Mouse (Mus musculus): ENCODE measurements around the gene S100pbp. TPM values are rescaled to one million over a fixed set of nuclear protein-coding genes. Genes with fewer than 3 reads are reported as not detected.

S100pbp gene
- total RNA-seq, 1 experiment from 2014 or later = 44.8 TPM

DNA sequence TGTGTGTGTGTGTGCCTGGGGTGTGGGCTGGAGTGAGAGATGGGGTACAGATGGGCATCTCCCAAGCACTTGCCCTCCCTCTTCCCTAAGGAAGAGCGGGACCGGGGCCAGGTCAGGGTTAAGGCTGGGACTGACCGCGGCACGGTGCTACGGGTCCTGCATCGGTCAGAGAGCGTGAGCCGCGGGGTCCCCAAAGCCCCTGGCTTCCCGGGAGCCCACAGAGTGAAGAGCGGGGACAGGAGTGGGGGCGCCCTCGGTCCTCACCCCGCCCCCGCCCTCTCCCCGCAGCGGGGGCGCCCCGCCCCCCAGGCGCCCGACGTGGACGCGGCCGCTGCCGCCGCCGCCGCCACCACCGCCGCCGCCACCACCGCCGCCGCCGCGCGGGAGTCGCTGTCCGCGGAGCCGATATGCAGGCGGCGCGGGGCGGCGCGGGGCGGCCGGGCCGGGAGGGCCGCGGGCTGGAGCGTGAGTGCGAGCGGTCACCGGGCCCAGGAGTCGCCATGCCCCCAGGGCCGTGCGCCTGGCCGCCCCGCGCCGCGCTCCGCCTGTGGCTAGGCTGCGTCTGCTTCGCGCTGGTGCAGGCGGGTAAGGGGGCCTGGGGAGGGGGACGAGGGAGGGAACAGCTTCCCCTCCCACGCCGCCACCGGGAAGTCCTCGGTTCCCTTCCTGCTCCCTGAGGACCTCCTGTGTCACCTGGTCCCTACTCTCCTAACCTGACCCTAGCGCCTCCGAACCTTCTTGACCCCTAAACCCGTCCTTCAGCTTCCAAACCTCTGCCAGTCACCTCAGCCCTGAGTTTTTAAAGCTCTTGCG is 52.7 kb downstream of the S100pbp start, which contains the start of gene Fndc5:
TSS of gene Fndc5 (plus strand) at position 421 of the 813 bp plus-strand sequence.
- ATAC-seq (ENCODE audit: extremely low read depth, insufficient number of reproducible peaks, low FRiP score, poor library complexity, severe bottlenecking) = no peak

GRCm38 (mm10) chr4:129136189-129136578 is 53.3 kb downstream of the S100pbp start:
- no peak for ATAC-seq (ENCODE audit: extremely low read depth, insufficient number of reproducible peaks, low FRiP score, poor library complexity, severe bottlenecking)

DNA sequence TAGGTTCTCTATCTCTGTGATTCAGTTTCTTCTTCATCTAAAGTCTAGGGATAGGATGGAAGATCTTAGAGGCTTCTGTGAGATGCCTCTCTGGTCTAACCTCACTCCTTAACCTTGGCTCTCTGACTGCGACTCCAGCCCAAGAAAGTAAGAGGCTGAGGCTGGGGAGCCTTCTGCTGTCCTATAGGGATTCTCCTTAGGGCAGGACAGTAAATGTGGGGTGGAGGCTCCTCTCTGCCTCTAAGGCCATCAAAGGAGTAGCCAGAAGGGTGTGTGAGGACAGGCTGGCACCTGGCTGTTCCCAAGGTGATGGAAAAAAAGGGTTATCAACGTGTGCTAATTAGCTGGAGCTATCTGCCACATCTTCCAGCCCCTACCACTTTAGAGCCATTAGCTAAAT is 53.9 kb downstream of the S100pbp start:
- no peak for ATAC-seq (ENCODE audit: extremely low read depth, insufficient number of reproducible peaks, low FRiP score, poor library complexity, severe bottlenecking)

GRCm38 (mm10) chr4:129134799-129135585 is 54.5 kb downstream of the S100pbp start:
- ATAC-seq (ENCODE audit: extremely low read depth, insufficient number of reproducible peaks, low FRiP score, poor library complexity, severe bottlenecking) = no peak

- ATAC-seq (ENCODE audit: extremely low read depth, insufficient number of reproducible peaks, low FRiP score, poor library complexity, severe bottlenecking) = peak; percentile 40
Observed at GRCm38 (mm10) chr4:129130755-129131303, 58.7 kb downstream of the S100pbp start.

GRCm38 (mm10) chr4:129130149-129130548 is 59.4 kb downstream of the S100pbp start:
- ATAC-seq (ENCODE audit: extremely low read depth, insufficient number of reproducible peaks, low FRiP score, poor library complexity, severe bottlenecking) = peak; percentile 30; the same call in 1 of the 2 replicates

DNA sequence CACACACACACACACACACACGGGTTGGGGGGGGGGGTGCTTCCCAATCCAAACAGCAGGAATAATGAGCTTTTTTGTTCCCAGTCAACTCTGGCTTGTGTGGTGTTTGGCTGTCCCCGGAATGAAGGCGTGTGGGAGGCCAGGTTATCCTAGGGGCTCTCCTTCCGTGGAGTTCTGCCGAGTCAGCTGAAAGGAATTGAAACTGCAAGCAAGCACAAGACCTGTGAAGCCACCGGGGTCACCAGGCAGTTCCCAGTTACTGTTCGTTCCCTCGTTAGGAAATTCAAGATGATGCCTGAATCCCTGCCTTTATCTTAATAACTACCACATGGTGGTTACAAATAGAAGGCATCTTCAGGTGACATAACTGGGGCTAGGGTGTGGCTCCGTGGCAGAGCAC is 60.1 kb downstream of the S100pbp start:
- ATAC-seq (ENCODE audit: extremely low read depth, insufficient number of reproducible peaks, low FRiP score, poor library complexity, severe bottlenecking) = no peak

DNA sequence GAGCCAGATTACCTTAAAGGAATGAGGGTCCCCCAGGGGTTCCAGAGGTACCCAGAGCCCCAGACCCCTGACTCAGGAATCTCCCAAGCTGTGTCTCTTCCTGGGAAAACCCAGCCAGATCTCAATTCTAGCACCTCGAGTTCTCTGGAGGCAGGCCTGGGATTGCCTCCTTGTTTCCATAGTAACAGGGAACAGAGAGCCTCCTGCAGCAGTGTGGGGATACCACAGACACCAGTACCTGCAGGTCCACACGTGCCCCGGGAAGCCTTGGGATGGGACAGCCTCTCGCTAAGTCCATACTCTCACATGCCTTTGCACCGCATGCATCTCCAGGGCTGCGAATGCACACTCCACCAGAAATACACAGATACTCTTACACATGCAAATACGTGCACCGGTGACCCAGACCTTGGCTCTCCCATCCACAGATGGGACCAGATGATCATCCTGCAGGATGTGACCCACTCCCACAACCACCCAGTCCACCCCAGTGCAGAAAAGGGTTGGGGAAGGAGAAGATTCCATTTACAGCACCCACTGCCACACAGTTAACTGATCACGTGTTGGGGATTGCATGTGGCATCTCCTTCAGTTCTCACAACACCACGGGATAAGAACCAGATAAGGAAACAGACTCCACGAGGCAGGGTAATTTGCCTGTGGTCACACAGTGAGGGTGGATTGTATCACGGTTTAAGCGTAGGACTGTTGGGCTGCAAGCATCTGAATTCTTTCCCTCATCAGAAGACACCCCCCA is 60.8 kb downstream of the S100pbp start:
- no peak for ATAC-seq (ENCODE audit: extremely low read depth, insufficient number of reproducible peaks, low FRiP score, poor library complexity, severe bottlenecking)

DNA sequence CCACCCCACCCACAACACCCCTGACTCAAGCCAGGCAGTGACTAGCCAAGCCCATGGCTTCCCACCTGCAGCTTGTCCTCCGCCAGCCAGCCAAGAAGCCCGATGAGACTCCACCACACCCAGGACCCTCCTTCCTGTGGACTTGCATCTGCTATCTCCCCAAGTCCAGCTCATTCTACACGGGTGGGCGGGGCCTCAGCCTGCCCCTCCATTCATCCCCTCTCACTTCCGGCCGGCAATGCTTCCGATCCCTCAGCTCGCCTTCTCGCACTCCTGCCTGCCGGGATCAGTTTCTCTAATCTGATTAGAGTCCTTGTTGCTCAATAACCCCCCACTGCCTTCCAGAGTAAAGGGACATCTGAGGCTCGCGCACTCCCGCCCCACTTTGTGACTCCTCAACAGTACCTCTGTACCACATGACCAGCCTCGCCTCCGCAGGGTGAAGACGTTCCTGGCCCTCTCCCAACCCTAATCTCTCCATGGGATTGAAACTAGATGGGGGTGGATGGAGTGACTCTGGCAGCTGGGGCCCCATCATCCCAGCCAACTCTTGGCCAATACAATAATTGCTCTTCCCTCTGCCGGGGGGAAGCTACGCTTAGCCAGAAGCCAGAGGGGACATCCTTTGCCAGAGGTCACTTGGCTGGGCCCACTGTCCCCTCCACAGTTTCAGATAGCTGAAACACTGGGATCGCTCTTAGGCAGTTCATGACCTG is 63.6 kb downstream of the S100pbp start:
- no peak for ATAC-seq (ENCODE audit: extremely low read depth, insufficient number of reproducible peaks, low FRiP score, poor library complexity, severe bottlenecking)

DNA sequence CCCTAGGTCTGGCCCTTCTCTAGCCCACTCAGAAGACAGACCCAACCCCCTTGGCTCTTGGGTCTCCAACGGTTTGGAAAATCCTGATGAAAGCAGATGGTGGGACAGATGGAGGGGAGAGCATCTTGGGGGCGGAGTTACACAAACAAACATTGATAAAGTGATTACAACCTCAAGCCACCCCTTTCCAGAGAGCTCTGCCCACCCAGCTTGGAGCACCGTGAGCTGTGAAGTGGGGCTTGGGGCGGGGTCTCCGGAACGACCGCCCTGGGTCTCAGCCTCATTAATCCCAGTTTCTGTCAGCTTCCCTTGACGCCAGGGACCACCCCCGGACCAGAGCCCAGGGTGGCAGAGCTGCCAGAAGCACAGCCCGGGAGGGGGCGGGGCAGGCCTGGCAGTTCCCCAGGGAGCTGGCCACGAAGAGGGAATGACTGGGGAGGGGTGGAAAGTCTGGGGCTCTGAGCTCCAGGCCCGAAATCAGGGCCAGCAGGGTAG is 64.8 kb downstream of the S100pbp start:
- ATAC-seq (ENCODE audit: extremely low read depth, insufficient number of reproducible peaks, low FRiP score, poor library complexity, severe bottlenecking) = no peak

GRCm38 (mm10) chr4:129122719-129123118 is 66.8 kb downstream of the S100pbp start:
- ATAC-seq (ENCODE audit: extremely low read depth, insufficient number of reproducible peaks, low FRiP score, poor library complexity, severe bottlenecking) = no peak

DNA sequence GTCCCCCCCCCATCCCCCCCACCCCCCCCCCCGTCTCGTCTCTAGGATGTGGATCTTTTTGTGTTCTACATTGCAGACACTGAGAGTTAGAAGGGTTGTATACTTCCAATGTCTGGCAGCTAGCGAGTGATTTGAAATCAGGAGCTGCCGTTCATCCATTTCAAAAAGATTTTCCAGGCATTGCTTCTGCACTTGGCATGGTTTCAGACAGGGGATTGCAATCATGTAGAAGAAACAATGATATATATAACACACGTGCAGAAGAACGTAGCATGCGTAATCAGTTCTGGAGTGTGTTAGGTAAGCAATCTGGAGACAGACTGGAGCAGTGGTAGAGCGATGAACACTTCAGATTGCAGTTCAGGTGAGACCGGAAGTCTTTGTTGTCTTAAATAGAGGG is 67.4 kb downstream of the S100pbp start:
- ATAC-seq (ENCODE audit: extremely low read depth, insufficient number of reproducible peaks, low FRiP score, poor library complexity, severe bottlenecking) = no peak

- ATAC-seq (ENCODE audit: extremely low read depth, insufficient number of reproducible peaks, low FRiP score, poor library complexity, severe bottlenecking) = no peak
Observed at GRCm38 (mm10) chr4:129121569-129122086, 67.9 kb downstream of the S100pbp start, which contains the start of gene Hpca. TSS of gene Hpca (minus strand) at chr4:129122036.

GRCm38 (mm10) chr4:129120520-129121445 is 68.7 kb downstream of the S100pbp start:
- ATAC-seq (ENCODE audit: extremely low read depth, insufficient number of reproducible peaks, low FRiP score, poor library complexity, severe bottlenecking) = no peak

DNA sequence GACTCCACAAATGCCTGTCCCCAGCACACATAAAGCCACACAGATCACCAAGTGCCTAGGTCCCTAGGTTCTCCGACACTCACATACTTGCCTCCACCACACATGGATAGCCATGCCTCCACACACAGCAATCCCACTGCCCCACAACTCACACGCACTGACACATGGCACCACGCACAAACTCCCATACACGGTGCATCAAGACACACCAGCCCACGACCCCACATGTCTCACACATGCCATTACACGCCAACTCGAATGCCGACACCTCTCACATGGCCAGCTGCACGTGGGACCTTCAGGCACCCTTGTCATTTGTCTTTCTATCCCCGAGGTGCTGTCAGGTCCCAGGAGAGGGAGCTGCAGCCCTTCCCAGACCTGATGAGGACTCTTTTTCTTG is 69.8 kb downstream of the S100pbp start:
- no peak for ATAC-seq (ENCODE audit: extremely low read depth, insufficient number of reproducible peaks, low FRiP score, poor library complexity, severe bottlenecking)

DNA sequence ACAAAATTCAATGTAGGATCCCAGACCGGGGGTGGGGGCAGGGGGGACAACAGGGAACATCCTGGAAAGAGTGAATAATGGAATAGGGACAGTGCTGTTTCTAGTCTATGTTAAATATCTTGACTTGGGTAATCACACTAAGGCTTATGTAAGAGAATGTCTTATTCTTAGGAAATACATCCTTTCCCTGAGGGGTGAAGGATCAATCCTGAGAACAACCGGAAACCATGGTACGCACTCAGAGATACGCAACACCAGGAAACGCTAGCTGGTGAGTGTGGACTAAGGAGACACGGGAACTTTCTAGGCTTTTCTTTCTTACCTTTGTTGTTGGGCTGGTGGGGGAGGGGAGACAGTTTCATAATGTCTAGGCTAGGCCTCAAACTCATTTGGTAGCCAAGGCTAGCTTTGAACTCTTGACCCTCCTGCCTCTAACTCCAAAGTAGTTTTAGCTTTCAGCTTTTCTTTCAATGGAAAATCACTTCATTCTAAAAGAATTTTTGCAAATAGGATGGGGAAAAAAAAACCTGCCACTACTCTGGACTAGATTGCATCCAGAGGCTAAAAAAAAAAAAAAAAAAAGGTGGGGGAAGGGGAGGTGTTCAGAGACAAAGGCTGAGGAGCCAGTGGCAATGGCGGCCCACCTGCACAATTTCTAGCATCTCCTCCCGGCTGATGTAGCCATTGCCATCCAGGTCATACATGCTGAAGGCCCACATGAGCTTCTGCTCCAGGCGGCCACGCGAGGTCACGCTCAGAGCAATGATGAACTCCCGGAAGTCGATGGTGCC is 71.6 kb downstream of the S100pbp start:
- no peak for ATAC-seq (ENCODE audit: extremely low read depth, insufficient number of reproducible peaks, low FRiP score, poor library complexity, severe bottlenecking)
